Mouse (Mus musculus) kidney, adult 2 months (tissue): ENCODE measurements around the gene Cep290. TPM values are rescaled to one million over a fixed set of nuclear protein-coding genes. Genes with fewer than 3 reads are reported as not detected.

Experiments
- DNase-seq: peaks from one replicate; pipeline ENCODE4 v3.0.0; 2021
- H3K27ac ChIP-seq: fragments of 200-500 bp; 2 replicates; pipeline ENCODE4 v1.5.1; 2012; ENCODE audit warnings: low read depth, low read length, control low read depth, inconsistent platforms; ENCODE audit not compliant: insufficient read depth
- H3K27me3 ChIP-seq: fragments of 200-500 bp; replicated peaks from 2 replicates; pipeline ENCODE4 v1.6.1; 2012; ENCODE audit warnings: mild to moderate bottlenecking, moderate library complexity, low read length, inconsistent platforms; ENCODE audit not compliant: control insufficient read depth, insufficient read depth
- H3K36me3 ChIP-seq: fragments of 200-500 bp; 2 replicates; pipeline ENCODE4 v1.6.1; 2012; ENCODE audit warnings: mild to moderate bottlenecking, moderate library complexity, low read length, inconsistent platforms; ENCODE audit not compliant: control insufficient read depth, insufficient read depth
- H3K4me1 ChIP-seq: fragments of 200-500 bp; 2 replicates; pipeline ENCODE4 v1.6.1; 2011; ENCODE audit warnings: low read length; ENCODE audit not compliant: control insufficient read depth, insufficient read depth
- H3K4me3 ChIP-seq: fragments of 200-500 bp; 2 replicates; pipeline ENCODE4 v1.5.1; 2011; ENCODE audit warnings: mild to moderate bottlenecking, low read depth, low read length, control low read depth; ENCODE audit not compliant: insufficient read depth
- CTCF ChIP-seq: fragments of 200-500 bp; conservative IDR thresholded peaks from 2 replicates; pipeline ENCODE4 v1.5.1; 2011; ENCODE audit warnings: low read depth, mild to moderate bottlenecking, control low read depth, low read length, moderate library complexity, mixed read lengths; ENCODE audit not compliant: insufficient read depth, insufficient read length
- POLR2A ChIP-seq: fragments of 200-500 bp; IDR thresholded peaks from one replicate; pipeline ENCODE4 v1.6.1; 2011; ENCODE audit warnings: low read depth, low read length, control low read depth
- WGBS: fragments of 180-500 bp; shearing (Covaris S2); methylation state at CpG from one replicate; pipeline ENCODE4 v1.1.7; 2018; 5-methylcytosine and 5-hydroxymethylcytosine counted together
- polyA plus RNA-seq: library from polyadenylated mRNA; depleted of rRNA; stranded (reverse); fragments of >200 nt; gene quantifications from 2 replicates; pipeline ENCODE4 v1.2.3, GENCODE M21; 2012

Cep290 gene
- polyA plus RNA-seq, 1 experiment: 0.89 TPM

- Histone ChIP-seq H3K27me3 (no peaks in the 10 kb centered on the region), H3K4me3 (no peak overlapping the region), H3K36me3 (no peaks in the 10 kb centered on the region; the same call in 1 of the 2 replicates), H3K27ac (no peak overlapping the region), H3K4me1 (no peaks in the 10 kb centered on the region)
- DNase-seq: no peak
- TF ChIP-seq POLR2A (no peak), CTCF (no peak)
- 93% methylated on average over 3 of the region's 3 CpGs for WGBS
These were observed 76.8 kb downstream of the Cep290 start for GRCm38 (mm10) chr10:100564112-100564511.

GRCm38 (mm10) chr10:100571707-100572106, 84.3 kb downstream of the Cep290 start:
- DNase-seq: no peak
- 93% methylated on average over 3 of the region's 3 CpGs for WGBS
- no peaks in the 10 kb centered on the region for H3K4me1 ChIP-seq
- no peaks in the 10 kb centered on the region for H3K27me3 ChIP-seq
- TF ChIP-seq POLR2A (no peak), CTCF (no peak)
- no peak overlapping the region for H3K27ac ChIP-seq
- H3K4me3 ChIP-seq: no peak overlapping the region
- peaks cover 4% of the 10 kb centered on the region for H3K36me3 ChIP-seq

- Histone ChIP-seq H3K36me3 (peaks cover 4% of the 10 kb centered on the region), H3K4me1 (no peaks in the 10 kb centered on the region), H3K4me3 (no peak overlapping the region), H3K27ac (no peak overlapping the region), H3K27me3 (no peaks in the 10 kb centered on the region)
- no peak for TF ChIP-seq CTCF
- no peak for TF ChIP-seq POLR2A
- 94% methylated on average over 7 of the region's 7 CpGs for WGBS
- no peak for DNase-seq
These were observed 87.3 kb downstream of the Cep290 start for GRCm38 (mm10) chr10:100574505-100575149.

- Histone ChIP-seq H3K27ac (no peak overlapping the region), H3K27me3 (no peaks in the 10 kb centered on the region), H3K4me3 (no peak overlapping the region), H3K4me1 (no peaks in the 10 kb centered on the region), H3K36me3 (peaks cover 4% of the 10 kb centered on the region)
- 82% methylated on average over 7 of the region's 7 CpGs for WGBS
- DNase-seq: no peak
- TF ChIP-seq POLR2A (no peak), CTCF (no peak)
These were observed 87.9 kb downstream of the Cep290 start for GRCm38 (mm10) chr10:100575294-100575693.

- Histone ChIP-seq H3K4me3 (no peak overlapping the region), H3K36me3 (peaks cover 1% of the 10 kb centered on the region; the same call in 1 of the 2 replicates), H3K27me3 (no peaks in the 10 kb centered on the region), H3K4me1 (no peaks in the 10 kb centered on the region), H3K27ac (no peak overlapping the region)
- TF ChIP-seq CTCF (no peak), POLR2A (no peak)
- no peak for DNase-seq
- 73% methylated on average over 3 of the region's 3 CpGs for WGBS
These were observed 96.8 kb downstream of the Cep290 start for GRCm38 (mm10) chr10:100584178-100584577.

- H3K4me3 ChIP-seq: peak overlapping the region; percentile 96
- no peaks in the 10 kb centered on the region for H3K27me3 ChIP-seq
- 27% methylated on average over 7 of the region's 7 CpGs for WGBS
- H3K36me3 ChIP-seq: peaks cover 1% of the 10 kb centered on the region; the same call in 1 of the 2 replicates
- H3K4me1 ChIP-seq: no peaks in the 10 kb centered on the region
- TF ChIP-seq CTCF (no peak), POLR2A (no peak)
- no peak for DNase-seq
- H3K27ac ChIP-seq: no peak overlapping the region
These were observed 101.2 kb downstream of the Cep290 start for GRCm38 (mm10) chr10:100588524-100588923.

- no peaks in the 10 kb centered on the region for H3K27me3 ChIP-seq
- WGBS: under 1% methylated on average over 31 of the region's 31 CpGs
- peak overlapping the region; percentile 96 for H3K4me3 ChIP-seq
- peak; percentile 95 for DNase-seq
- peaks cover 1% of the 10 kb centered on the region; the same call in 1 of the 2 replicates for H3K36me3 ChIP-seq
- TF ChIP-seq CTCF (no peak), POLR2A (no peak)
- no peak overlapping the region for H3K27ac ChIP-seq
- no peaks in the 10 kb centered on the region for H3K4me1 ChIP-seq
These were observed 101.6 kb downstream of the Cep290 start for GRCm38 (mm10) chr10:100588932-100589388.

GRCm38 (mm10) chr10:100590323-100590722, 103.0 kb downstream of the Cep290 start, which contains the start of the genes 4930430F08Rik and 1700017N19Rik:
TSS of gene 4930430F08Rik (minus strand) at chr10:100590423.
TSS of gene 1700017N19Rik (plus strand) at chr10:100590484.
- H3K27me3 ChIP-seq: no peaks in the 10 kb centered on the region
- no peak within 1 kb of the TSS for H3K4me3 ChIP-seq
- 0 out of 2 replicates have a peak, but pooled peaks cover under 1% of the 10 kb centered on the region for H3K36me3 ChIP-seq
- no peaks in the 10 kb centered on the region for H3K4me1 ChIP-seq
- H3K27ac ChIP-seq: no peak within 1 kb of the TSS
- WGBS: 88% methylated on average over 1 of the region's 1 CpGs
- no peak for TF ChIP-seq CTCF
- TF ChIP-seq POLR2A: no peak
- no peak for DNase-seq
